Mouse (Mus musculus): ENCODE results near the gene Tmem169.

The Tmem169 gene

DNA sequence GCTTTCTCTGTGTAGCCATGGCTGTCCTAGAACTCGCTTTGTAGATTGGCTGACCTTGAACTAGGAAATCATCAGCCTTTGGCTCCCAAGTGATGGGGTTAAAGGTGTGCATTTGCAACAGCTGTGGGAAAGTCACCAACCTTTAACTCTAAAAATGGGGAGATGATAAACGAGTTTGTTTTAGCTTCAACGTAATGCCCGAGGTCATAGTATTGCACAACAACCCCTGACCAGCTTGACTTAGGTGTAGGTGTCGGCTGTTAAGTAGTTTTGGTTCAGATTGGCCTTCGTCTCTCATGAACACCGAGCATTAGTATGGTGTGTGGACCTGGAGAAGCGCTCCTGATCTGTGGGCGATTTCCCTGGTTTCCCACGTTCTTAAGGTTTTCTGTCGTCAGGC, 50.6 kb downstream of the Tmem169 start:
- no peak for DNase-seq

DNA sequence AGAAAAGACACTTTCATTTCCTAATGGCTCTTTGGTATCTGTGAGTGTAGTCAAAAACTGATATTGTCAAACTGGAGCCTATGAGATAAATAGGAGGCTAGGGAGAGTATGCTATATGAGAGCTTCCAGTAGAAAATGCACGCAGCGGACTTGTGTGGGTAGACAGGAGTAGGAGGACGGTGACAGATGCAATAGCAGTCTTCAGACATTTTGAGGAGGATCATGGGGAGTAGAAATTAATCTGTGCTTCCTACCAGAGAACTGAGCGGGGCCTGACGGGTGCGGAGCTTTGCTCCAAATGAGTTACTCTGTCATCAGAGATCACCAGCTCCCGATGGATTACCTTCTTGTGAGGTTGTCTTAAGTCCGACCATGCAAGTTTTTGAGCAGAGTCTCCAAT, 52.6 kb downstream of the Tmem169 start:
- no peak for DNase-seq

DNA sequence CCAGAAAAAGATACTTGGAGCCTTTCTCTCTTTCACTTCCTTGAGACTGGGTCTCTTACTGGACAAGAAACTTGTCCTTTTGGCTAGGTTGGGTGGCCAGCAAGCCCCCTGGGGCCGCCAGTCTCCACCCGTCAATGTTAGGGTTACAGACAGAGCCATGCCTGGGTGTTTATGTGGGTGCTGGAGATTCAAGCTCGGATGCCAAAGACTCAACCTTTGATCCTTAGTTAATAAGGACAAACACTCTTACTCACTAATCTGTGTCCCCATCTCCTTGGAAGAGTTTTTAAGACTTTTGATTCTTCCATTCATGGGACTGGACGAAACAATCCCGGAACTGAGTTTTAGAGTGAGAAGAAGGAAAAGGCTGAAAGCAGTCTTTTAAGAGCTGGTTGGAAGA, 54.2 kb downstream of the Tmem169 start:
- DNase-seq = no peak

DNA sequence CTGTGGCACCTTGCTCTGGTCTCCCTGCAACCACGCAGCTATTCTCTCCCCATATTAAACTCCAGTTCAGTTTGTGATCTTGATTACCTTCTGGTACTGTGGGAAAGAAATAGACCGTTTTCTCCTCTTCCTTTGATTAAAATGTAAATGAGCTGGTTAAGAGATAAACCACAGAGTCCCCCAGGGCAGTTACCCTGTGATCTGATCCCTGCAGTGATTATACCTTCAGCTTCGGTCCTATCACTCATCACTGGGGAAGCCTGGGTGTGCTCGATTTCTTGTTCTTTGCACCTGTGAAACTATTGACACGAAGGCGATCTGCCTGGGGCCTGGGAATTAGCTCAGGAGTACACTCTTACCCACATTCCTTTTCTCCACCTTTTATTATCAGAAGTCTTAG, 63.7 kb downstream of the Tmem169 start:
- DNase-seq = no peak
